Mouse (Mus musculus) liver, embryonic 14.5 days (tissue): ENCODE results near the gene Dgat2.

Source experiments
- CTCF ChIP-seq: IDR thresholded peaks from 2 replicates; pipeline ENCODE4 v1.5.1; 2016; ENCODE audit warnings: antibody characterized with exemption, low read depth, control low read depth
- EP300 ChIP-seq: IDR thresholded peaks from 2 replicates; pipeline ENCODE4 v1.6.1; 2016; ENCODE audit warnings: antibody characterized with exemption, low read depth

DNA sequence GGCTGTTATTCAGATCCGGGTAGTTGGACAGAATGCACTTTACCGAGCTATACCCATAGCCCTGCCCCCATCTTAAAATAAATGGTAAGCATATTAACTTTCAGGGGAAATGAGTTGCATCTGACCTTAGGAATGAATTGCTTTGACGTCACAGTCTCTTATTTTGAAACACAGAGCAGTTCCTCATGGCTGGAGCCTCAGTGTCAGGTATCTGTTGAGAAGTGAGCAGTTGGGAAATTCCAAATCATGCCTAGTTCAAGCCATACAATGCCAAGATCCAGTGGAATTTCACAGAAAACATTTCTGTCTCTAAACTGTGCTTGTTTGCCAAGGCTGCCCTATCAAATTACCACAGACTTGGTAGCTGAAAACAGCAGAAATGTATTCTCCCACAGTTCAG, 39.3 kb downstream of the Dgat2 start:
- no peak for TF ChIP-seq EP300
- no peak for TF ChIP-seq CTCF
